Mouse (Mus musculus) lung, postnatal 25 days (tissue): Measurements from ENCODE around the gene Tiam2.
A peak's percentile ranks its signal among the peaks of the same experiment; 100 is the strongest.

ENCODE experiments used
- DNase-seq: peaks from one replicate; pipeline ENCODE4 v3.0.0; 2022; ENCODE audit warnings: low spot score

Gene Tiam2

GRCm38 (mm10) chr17:3558356-3558870 lies 232.0 kb downstream of the Tiam2 start:
- DNase-seq: peak; percentile 32

DNA sequence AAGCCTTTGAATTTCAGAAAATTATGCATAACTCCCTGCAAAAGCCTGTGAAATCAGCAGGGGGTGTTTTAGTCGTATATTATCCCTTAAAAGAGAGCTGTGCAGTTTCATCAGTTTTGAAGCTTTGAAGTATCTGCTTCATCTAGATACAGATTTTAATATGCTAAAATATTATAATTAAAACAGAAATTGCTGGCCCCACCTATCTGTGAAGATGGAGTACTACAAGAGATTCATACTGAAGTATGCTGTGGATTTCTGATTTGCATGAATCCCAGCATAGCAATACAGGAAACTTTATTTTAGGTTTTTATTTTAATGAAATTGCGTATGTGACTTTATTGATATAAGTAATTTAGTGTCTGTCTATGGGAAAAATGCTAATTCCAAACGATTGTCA lies 234.2 kb downstream of the Tiam2 start:
- DNase-seq: no peak

- DNase-seq: no peak
Observed at GRCm38 (mm10) chr17:3562405-3562804, 236.0 kb downstream of the Tiam2 start.

GRCm38 (mm10) chr17:3570876-3571275 lies 244.5 kb downstream of the Tiam2 start:
- DNase-seq: peak; percentile 46
